Mouse (Mus musculus): ENCODE measurements around the gene Atp8b5. TPM values are rescaled to one million over a fixed set of nuclear protein-coding genes. Genes with fewer than 3 reads are reported as not detected.

Atp8b5 gene
- polyA plus RNA-seq (2014; fragmentation: Nextera tagmentation; extraction: Ambion mirVana), result 0.62 and 0.70 TPM in 2 replicates

DNA sequence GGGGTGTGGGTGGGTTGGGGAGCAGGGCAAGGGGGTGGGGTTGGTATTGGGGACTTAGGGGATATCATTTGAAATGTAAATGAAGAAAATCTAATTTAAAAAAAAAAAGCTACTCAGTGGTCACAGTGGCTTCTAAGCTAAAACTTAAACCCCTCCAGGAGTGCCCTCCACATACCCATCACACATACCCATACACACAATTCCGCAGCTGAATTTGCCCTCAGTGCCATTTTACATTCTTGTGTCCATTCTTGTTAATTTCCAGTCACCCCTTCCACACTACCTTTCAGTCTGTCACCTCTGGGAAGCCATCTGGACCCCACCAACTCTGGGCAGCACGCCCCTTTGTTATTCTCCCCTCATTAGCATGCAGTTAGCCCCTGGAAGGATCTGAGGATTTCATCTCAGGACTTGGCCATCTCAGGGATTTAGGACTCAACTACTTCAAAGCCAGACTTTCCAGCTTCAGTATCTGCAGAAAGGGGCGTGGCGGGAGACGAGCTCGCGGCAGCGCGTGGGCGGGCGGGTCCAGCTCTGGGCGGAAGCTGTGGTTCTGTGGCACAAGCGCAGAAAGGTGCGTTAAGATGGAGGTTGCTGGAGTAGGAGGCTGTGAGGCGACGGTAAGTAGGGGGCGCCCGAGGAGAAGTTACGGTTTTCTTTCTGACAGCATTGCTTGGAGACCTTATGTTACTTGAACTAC, at the start of gene Atp8b5:
Gene Atp8b5 (plus strand): TSS at position 537 of the 700 bp plus-strand sequence.
- ATAC-seq (replicated peaks; ENCODE audit: low FRiP score, low TSS enrichment, low read depth) (peak; percentile 87), DNase-seq (ENCODE audit: low spot score) (peak; percentile 87)
- peak within 1 kb of the TSS; percentile 45 for H3K4me2 ChIP-seq (ENCODE audit: low read length)
- H3K4me3 ChIP-seq (ENCODE audit: low read depth, low read length), result peak within 1 kb of the TSS; percentile 24
- H3K36me3 ChIP-seq (ENCODE audit: control insufficient read depth, insufficient read depth, low read length), result no peaks in the 10 kb centered on the region
- H3K9me3 ChIP-seq (ENCODE audit: control insufficient read depth, low read length), result no peaks in the 10 kb centered on the region
- no peaks in the 10 kb centered on the region for H3K27me3 ChIP-seq (replicated peaks; ENCODE audit: control insufficient read depth, insufficient read depth, low read length)
- 1% methylated on average over 19 of the region's 19 CpGs for WGBS
- no peak within 1 kb of the TSS for H3K9ac ChIP-seq (ENCODE audit: low read length)
- no peaks in the 10 kb centered on the region for H3K4me1 ChIP-seq (replicated peaks; ENCODE audit: control insufficient read depth, insufficient read depth, low read length)
- H3K27ac ChIP-seq (ENCODE audit: low read depth), result no peak within 1 kb of the TSS

GRCm38 (mm10) chr4:43217997-43218396, 49.0 kb upstream of the Atp8b5 start:
- H3K4me1 ChIP-seq (replicated peaks; ENCODE audit: control insufficient read depth, insufficient read depth, low read length), result no peaks in the 10 kb centered on the region
- no peak overlapping the region for H3K9ac ChIP-seq (ENCODE audit: low read length)
- no peak for DNase-seq (ENCODE audit: low spot score)
- no peak overlapping the region for H3K4me2 ChIP-seq (ENCODE audit: low read length)
- WGBS, result 100% methylated on average over 1 of the region's 1 CpGs
- no peaks in the 10 kb centered on the region for H3K36me3 ChIP-seq (ENCODE audit: control insufficient read depth, insufficient read depth, low read length)
- H3K27ac ChIP-seq (ENCODE audit: low read depth), result no peak overlapping the region
- ATAC-seq (replicated peaks; ENCODE audit: low FRiP score, low TSS enrichment, low read depth), result no peak
- H3K4me3 ChIP-seq (ENCODE audit: low read depth, low read length), result no peak overlapping the region
- H3K9me3 ChIP-seq (ENCODE audit: control insufficient read depth, low read length), result no peaks in the 10 kb centered on the region
- H3K27me3 ChIP-seq (replicated peaks; ENCODE audit: control insufficient read depth, insufficient read depth, low read length), result no peaks in the 10 kb centered on the region

DNA sequence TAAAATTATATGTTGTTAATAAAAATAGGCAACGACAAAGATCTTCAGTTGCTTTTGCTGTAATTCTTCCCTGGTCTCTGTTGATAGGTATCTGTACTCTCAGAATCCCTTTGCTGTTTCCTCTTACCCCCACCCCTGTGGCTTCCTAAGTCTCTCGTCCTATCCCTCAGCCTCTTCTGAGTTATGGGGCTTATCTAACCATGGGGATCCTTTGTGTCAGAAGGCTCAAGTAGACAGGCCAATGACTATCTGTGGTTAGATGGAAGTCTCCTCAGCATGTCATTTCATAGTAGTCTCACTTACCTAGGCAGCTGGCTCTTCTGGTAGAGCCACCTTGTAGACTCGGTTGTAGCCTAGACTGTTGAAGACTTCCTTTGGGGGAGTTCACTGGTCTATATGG, 35.1 kb upstream of the Atp8b5 start:
- WGBS, result 92% methylated on average over 3 of the region's 3 CpGs
- Histone ChIP-seq H3K4me1 (replicated peaks; ENCODE audit: control insufficient read depth, insufficient read depth, low read length) (no peaks in the 10 kb centered on the region), H3K4me2 (ENCODE audit: low read length) (no peak overlapping the region), H3K36me3 (ENCODE audit: control insufficient read depth, insufficient read depth, low read length) (no peaks in the 10 kb centered on the region), H3K9ac (ENCODE audit: low read length) (no peak overlapping the region), H3K27me3 (replicated peaks; ENCODE audit: control insufficient read depth, insufficient read depth, low read length) (no peaks in the 10 kb centered on the region), H3K27ac (ENCODE audit: low read depth) (no peak overlapping the region), H3K9me3 (ENCODE audit: control insufficient read depth, low read length) (no peaks in the 10 kb centered on the region), H3K4me3 (ENCODE audit: low read depth, low read length) (no peak overlapping the region)
- DNase-seq (ENCODE audit: low spot score) (no peak), ATAC-seq (replicated peaks; ENCODE audit: low FRiP score, low TSS enrichment, low read depth) (no peak)

GRCm38 (mm10) chr4:43232985-43233384, 34.0 kb upstream of the Atp8b5 start:
- Histone ChIP-seq H3K36me3 (ENCODE audit: control insufficient read depth, insufficient read depth, low read length) (no peaks in the 10 kb centered on the region), H3K27me3 (replicated peaks; ENCODE audit: control insufficient read depth, insufficient read depth, low read length) (no peaks in the 10 kb centered on the region), H3K4me3 (ENCODE audit: low read depth, low read length) (no peak overlapping the region), H3K9me3 (ENCODE audit: control insufficient read depth, low read length) (no peaks in the 10 kb centered on the region), H3K27ac (ENCODE audit: low read depth) (no peak overlapping the region), H3K9ac (ENCODE audit: low read length) (no peak overlapping the region), H3K4me1 (replicated peaks; ENCODE audit: control insufficient read depth, insufficient read depth, low read length) (no peaks in the 10 kb centered on the region), H3K4me2 (ENCODE audit: low read length) (no peak overlapping the region)
- no peak for ATAC-seq (replicated peaks; ENCODE audit: low FRiP score, low TSS enrichment, low read depth)
- DNase-seq (ENCODE audit: low spot score), result no peak
- WGBS, result 100% methylated on average over 1 of the region's 1 CpGs

DNA sequence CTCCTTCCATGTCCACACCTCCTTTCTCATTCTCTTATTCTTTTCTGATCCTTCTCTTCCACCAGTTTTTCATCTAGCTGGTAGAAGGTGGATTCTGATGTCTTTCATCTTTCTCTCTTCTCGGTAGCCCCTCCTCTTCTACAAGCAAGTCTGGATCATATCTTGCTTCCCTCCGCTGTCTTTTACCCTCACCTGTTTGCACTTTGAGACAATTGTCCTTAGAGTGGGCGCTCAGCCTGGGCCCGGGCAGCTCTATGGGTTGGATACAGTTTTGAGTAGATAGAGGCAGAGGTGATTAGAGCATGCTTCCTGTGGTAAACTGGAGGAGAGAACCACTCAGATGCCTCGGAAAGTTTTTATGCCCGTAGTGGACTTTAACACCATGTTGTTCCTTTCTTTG, 33.5 kb upstream of the Atp8b5 start:
- 88% methylated on average over 6 of the region's 6 CpGs for WGBS
- Histone ChIP-seq H3K27ac (ENCODE audit: low read depth) (no peak overlapping the region), H3K9ac (ENCODE audit: low read length) (no peak overlapping the region), H3K9me3 (ENCODE audit: control insufficient read depth, low read length) (no peaks in the 10 kb centered on the region), H3K36me3 (ENCODE audit: control insufficient read depth, insufficient read depth, low read length) (no peaks in the 10 kb centered on the region), H3K4me3 (ENCODE audit: low read depth, low read length) (no peak overlapping the region), H3K27me3 (replicated peaks; ENCODE audit: control insufficient read depth, insufficient read depth, low read length) (no peaks in the 10 kb centered on the region), H3K4me2 (ENCODE audit: low read length) (no peak overlapping the region), H3K4me1 (replicated peaks; ENCODE audit: control insufficient read depth, insufficient read depth, low read length) (no peaks in the 10 kb centered on the region)
- ATAC-seq (replicated peaks; ENCODE audit: low FRiP score, low TSS enrichment, low read depth) (no peak), DNase-seq (ENCODE audit: low spot score) (no peak)

- no peak overlapping the region for H3K4me3 ChIP-seq (ENCODE audit: low read depth, low read length)
- H3K27ac ChIP-seq (ENCODE audit: low read depth), result no peak overlapping the region
- no peak for DNase-seq (ENCODE audit: low spot score)
- H3K9me3 ChIP-seq (ENCODE audit: control insufficient read depth, low read length), result no peaks in the 10 kb centered on the region
- no peak overlapping the region for H3K4me2 ChIP-seq (ENCODE audit: low read length)
- 92% methylated on average over 9 of the region's 9 CpGs for WGBS
- H3K36me3 ChIP-seq (ENCODE audit: control insufficient read depth, insufficient read depth, low read length), result no peaks in the 10 kb centered on the region
- H3K9ac ChIP-seq (ENCODE audit: low read length), result no peak overlapping the region
- H3K4me1 ChIP-seq (replicated peaks; ENCODE audit: control insufficient read depth, insufficient read depth, low read length), result no peaks in the 10 kb centered on the region
- ATAC-seq (replicated peaks; ENCODE audit: low FRiP score, low TSS enrichment, low read depth), result no peak
- H3K27me3 ChIP-seq (replicated peaks; ENCODE audit: control insufficient read depth, insufficient read depth, low read length), result no peaks in the 10 kb centered on the region
These were observed 30.1 kb upstream of the Atp8b5 start for GRCm38 (mm10) chr4:43236898-43237297.

GRCm38 (mm10) chr4:43240716-43241115, 26.2 kb upstream of the Atp8b5 start:
- Histone ChIP-seq H3K36me3 (ENCODE audit: control insufficient read depth, insufficient read depth, low read length) (0 out of 2 replicates have a peak, but pooled peaks cover 3% of the 10 kb centered on the region), H3K9ac (ENCODE audit: low read length) (no peak overlapping the region), H3K9me3 (ENCODE audit: control insufficient read depth, low read length) (no peaks in the 10 kb centered on the region), H3K4me2 (ENCODE audit: low read length) (no peak overlapping the region), H3K27ac (ENCODE audit: low read depth) (no peak overlapping the region), H3K27me3 (replicated peaks; ENCODE audit: control insufficient read depth, insufficient read depth, low read length) (no peaks in the 10 kb centered on the region), H3K4me1 (replicated peaks; ENCODE audit: control insufficient read depth, insufficient read depth, low read length) (no peaks in the 10 kb centered on the region), H3K4me3 (ENCODE audit: low read depth, low read length) (no peak overlapping the region)
- no peak for DNase-seq (ENCODE audit: low spot score)
- no peak for ATAC-seq (replicated peaks; ENCODE audit: low FRiP score, low TSS enrichment, low read depth)
- 84% methylated on average over 1 of the region's 1 CpGs for WGBS

DNA sequence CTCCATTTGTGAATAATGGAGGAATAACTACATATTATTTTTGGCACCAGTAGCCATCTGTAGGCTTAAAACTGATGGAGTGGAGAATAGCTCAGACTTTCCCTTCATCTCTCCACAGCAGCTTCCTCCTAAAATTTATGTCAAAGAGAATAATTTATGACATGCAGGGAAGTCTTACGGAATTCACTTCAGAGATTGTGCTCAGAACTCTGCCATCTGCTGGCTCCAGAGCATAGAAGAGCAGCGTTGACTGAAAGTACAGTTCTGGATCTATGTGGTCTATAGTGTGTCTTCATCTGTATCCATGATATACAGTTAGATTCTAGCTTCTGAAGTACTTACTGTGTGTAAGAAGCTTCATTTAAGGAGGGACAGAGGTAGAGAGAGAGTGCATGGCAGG, 22.9 kb upstream of the Atp8b5 start:
- no peak for DNase-seq (ENCODE audit: low spot score)
- Histone ChIP-seq H3K27me3 (replicated peaks; ENCODE audit: control insufficient read depth, insufficient read depth, low read length) (no peaks in the 10 kb centered on the region), H3K9ac (ENCODE audit: low read length) (no peak overlapping the region), H3K4me1 (replicated peaks; ENCODE audit: control insufficient read depth, insufficient read depth, low read length) (no peaks in the 10 kb centered on the region), H3K36me3 (ENCODE audit: control insufficient read depth, insufficient read depth, low read length) (0 out of 2 replicates have a peak, but pooled peaks cover 5% of the 10 kb centered on the region), H3K4me3 (ENCODE audit: low read depth, low read length) (no peak overlapping the region), H3K27ac (ENCODE audit: low read depth) (no peak overlapping the region), H3K9me3 (ENCODE audit: control insufficient read depth, low read length) (no peaks in the 10 kb centered on the region), H3K4me2 (ENCODE audit: low read length) (no peak overlapping the region)
- 46% methylated on average over 2 of the region's 2 CpGs for WGBS
- ATAC-seq (replicated peaks; ENCODE audit: low FRiP score, low TSS enrichment, low read depth), result no peak

DNA sequence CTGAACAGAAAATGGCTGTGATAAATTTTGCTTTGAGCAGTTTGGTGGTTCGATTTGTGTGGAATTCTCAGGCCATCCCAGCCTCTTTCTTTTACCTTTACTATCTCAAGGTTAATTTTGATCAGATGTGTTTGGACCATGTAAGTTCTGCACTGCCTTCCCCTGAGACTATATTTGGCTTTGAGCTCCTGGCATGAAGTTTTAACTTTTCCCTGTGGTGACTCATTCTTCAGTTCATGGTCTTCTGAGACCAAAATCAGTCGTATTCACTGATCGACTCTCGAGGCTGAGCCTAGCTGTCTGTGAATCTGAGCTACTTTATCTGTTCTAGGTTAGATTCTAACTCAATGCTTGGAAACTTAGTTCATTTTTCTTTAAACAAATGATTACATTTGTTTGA, 21.2 kb upstream of the Atp8b5 start:
- Histone ChIP-seq H3K27me3 (replicated peaks; ENCODE audit: control insufficient read depth, insufficient read depth, low read length) (no peaks in the 10 kb centered on the region), H3K4me2 (ENCODE audit: low read length) (no peak overlapping the region)
- no peak for ATAC-seq (replicated peaks; ENCODE audit: low FRiP score, low TSS enrichment, low read depth)

More for the DNA sequence above, 21.2 kb upstream of the Atp8b5 start:
- no peak overlapping the region for H3K27ac ChIP-seq (ENCODE audit: low read depth)
- DNase-seq (ENCODE audit: low spot score), result no peak
- no peak overlapping the region for H3K9ac ChIP-seq (ENCODE audit: low read length)
- no peaks in the 10 kb centered on the region for H3K9me3 ChIP-seq (ENCODE audit: control insufficient read depth, low read length)
- no peak overlapping the region for H3K4me3 ChIP-seq (ENCODE audit: low read depth, low read length)
- WGBS, result 89% methylated on average over 4 of the region's 4 CpGs
- H3K4me1 ChIP-seq (replicated peaks; ENCODE audit: control insufficient read depth, insufficient read depth, low read length), result no peaks in the 10 kb centered on the region
- H3K36me3 ChIP-seq (ENCODE audit: control insufficient read depth, insufficient read depth, low read length), result 0 out of 2 replicates have a peak, but pooled peaks cover 5% of the 10 kb centered on the region
